Mouse (Mus musculus) Patski (cell line): ENCODE measurements around the gene Mrvi1. TPM values are rescaled to one million over a fixed set of nuclear protein-coding genes. Genes with fewer than 3 reads are reported as not detected.

Source experiments
- ATAC-seq: fragments of 100-300 bp; one replicate; pipeline ENCODE4 v1.8.0; 2021
- CTCF ChIA-PET: fragments of 350-600 bp; sonication (Branson Sonifier 250); formaldehyde crosslinking; loops from one replicate; lab custom pipeline; 2022; ENCODE audit warnings: inconsistent platforms; lab: Charles Lee
- POLR2A ChIA-PET: fragments of 350-600 bp; sonication (Branson Sonifier 250); formaldehyde crosslinking; loops from one replicate; lab custom pipeline; 2022; ENCODE audit warnings: antibody characterized with exemption, inconsistent platforms; lab: Charles Lee
- DNase-seq: peaks from one replicate; pipeline ENCODE4 v3.0.0-alpha.2; 2011; ENCODE audit warnings: low read depth, low spot score
- H3K27me3 ChIP-seq: fragments of 371-371 bp; one replicate; pipeline ENCODE4 v1.5.1; 2021
- CTCF ChIP-seq: fragments of 100-300 bp; IDR thresholded peaks from one replicate; pipeline ENCODE4 v1.5.1; 2021
- in situ Hi-C: fragments of 300-500 bp; cut with MboI; formaldehyde crosslinking; loops from 3 replicates; pipeline ENCODE4 v1.11.1; 2018; ENCODE audit warnings: low pct_unique_long_range_greater_than_20kb, mixed read lengths
- polyA plus RNA-seq: library from polyadenylated mRNA; unstranded; gene quantifications from one replicate; pipeline ENCODE4 v1.2.3, GENCODE M21; 2021

Mrvi1 gene
- polyA plus RNA-seq, 1 experiment from 2014 or later = 0.51 TPM

GRCm38 (mm10) chr7:110981036-110981435, 1.2 kb downstream of the Mrvi1 start:
- H3K27me3 ChIP-seq = no peaks in the 10 kb centered on the region
- ATAC-seq (no peak), DNase-seq (no peak)
- no peak for TF ChIP-seq CTCF
- POLR2A ChIA-PET = no interaction called here
- in situ Hi-C loops = no loop called here
- CTCF ChIA-PET = interaction anchor here (0.8 kb wide), 1 partner anchor 33 kb away, joined by 3 read pairs; no protein-coding TSS in a partner anchor

GRCm38 (mm10) chr7:110977699-110978392, 4.4 kb downstream of the Mrvi1 start:
- CTCF ChIA-PET = interaction anchor here (1.1 to 1.8 kb wide), 4 partner anchors 13 to 37 kb away, joined by 3 to 4 read pairs (median 4); no protein-coding TSS in a partner anchor
- H3K27me3 ChIP-seq = no peaks in the 10 kb centered on the region
- ATAC-seq = no peak
- POLR2A ChIA-PET = no interaction called here
- no peak for TF ChIP-seq CTCF
- no peak for DNase-seq
- in situ Hi-C loops = loop anchor here (5.0 kb wide), 1 partner anchor 39 kb away; no protein-coding TSS in a partner anchor

- no peak for ATAC-seq
- no peaks in the 10 kb centered on the region for H3K27me3 ChIP-seq
- in situ Hi-C loops = no loop called here
- CTCF ChIA-PET = interaction anchor here (1.2 to 1.7 kb wide), 2 partner anchors 9 to 13 kb away, joined by 3 to 4 read pairs; partner anchors contain the start of gene Mrvi1
- POLR2A ChIA-PET = no interaction called here
- no peak for TF ChIP-seq CTCF
- DNase-seq = no peak
Observed at GRCm38 (mm10) chr7:110973450-110973849, 8.8 kb downstream of the Mrvi1 start.

- in situ Hi-C loops = no loop called here
- POLR2A ChIA-PET = no interaction called here
- no peak for TF ChIP-seq CTCF
- ATAC-seq = no peak
- H3K27me3 ChIP-seq = no peaks in the 10 kb centered on the region
- no peak for DNase-seq
- CTCF ChIA-PET = interaction anchor here (1.2 to 1.7 kb wide), 2 partner anchors 10 to 12 kb away, joined by 3 to 4 read pairs; partner anchors contain the start of gene Mrvi1
Observed at GRCm38 (mm10) chr7:110972796-110973195, 9.5 kb downstream of the Mrvi1 start.

- TF ChIP-seq CTCF = no peak
- DNase-seq = no peak
- ChIA-PET POLR2A (interaction anchor here (0.7 kb wide), 1 partner anchor 10 kb away, joined by 5 read pairs; no protein-coding TSS in a partner anchor), CTCF (no interaction called here)
- ATAC-seq = no peak
- in situ Hi-C loops = no loop called here
- H3K27me3 ChIP-seq = no peaks in the 10 kb centered on the region
Observed at GRCm38 (mm10) chr7:110967373-110967772, 14.9 kb downstream of the Mrvi1 start.

- in situ Hi-C loops = no loop called here
- DNase-seq = no peak
- H3K27me3 ChIP-seq = no peaks in the 10 kb centered on the region
- CTCF ChIA-PET = no interaction called here
- ATAC-seq = no peak
- POLR2A ChIA-PET = no interaction called here
- TF ChIP-seq CTCF = no peak
Observed at GRCm38 (mm10) chr7:110966853-110967252, 15.4 kb downstream of the Mrvi1 start.

- no peak for ATAC-seq
- CTCF ChIA-PET = no interaction called here
- no peaks in the 10 kb centered on the region for H3K27me3 ChIP-seq
- POLR2A ChIA-PET = no interaction called here
- DNase-seq = no peak
- no peak for TF ChIP-seq CTCF
- in situ Hi-C loops = no loop called here
Observed at GRCm38 (mm10) chr7:110965387-110965786, 16.9 kb downstream of the Mrvi1 start.

GRCm38 (mm10) chr7:110963655-110963997, 18.6 kb downstream of the Mrvi1 start:
- ChIA-PET POLR2A (interaction anchor here (0.6 kb wide), 1 partner anchor 46 kb away, joined by 3 read pairs; no protein-coding TSS in a partner anchor), CTCF (no interaction called here)
- TF ChIP-seq CTCF = no peak
- in situ Hi-C loops = no loop called here
- ATAC-seq (no peak), DNase-seq (no peak)
- no peaks in the 10 kb centered on the region for H3K27me3 ChIP-seq

- in situ Hi-C loops = no loop called here
- no peaks in the 10 kb centered on the region for H3K27me3 ChIP-seq
- ATAC-seq = no peak
- CTCF ChIA-PET = no interaction called here
- TF ChIP-seq CTCF = no peak
- DNase-seq = no peak
- POLR2A ChIA-PET = interaction anchor here (0.6 kb wide), 1 partner anchor 47 kb away, joined by 3 read pairs; no protein-coding TSS in a partner anchor
Observed at GRCm38 (mm10) chr7:110962943-110963654, 19.2 kb downstream of the Mrvi1 start.

GRCm38 (mm10) chr7:110962497-110962896, 19.8 kb downstream of the Mrvi1 start:
- TF ChIP-seq CTCF = no peak
- POLR2A ChIA-PET = no interaction called here
- in situ Hi-C loops = no loop called here
- ATAC-seq (no peak), DNase-seq (no peak)
- CTCF ChIA-PET = no interaction called here
- no peaks in the 10 kb centered on the region for H3K27me3 ChIP-seq
